Mouse (Mus musculus): ENCODE measurements around the gene Ppfibp2.

Gene Ppfibp2

GRCm38 (mm10) chr7:107691493-107691892 lies 96.5 kb downstream of the Ppfibp2 start:
- no peak for ATAC-seq (ENCODE audit: insufficient number of reproducible peaks, low FRiP score, low TSS enrichment)

- ATAC-seq (ENCODE audit: insufficient number of reproducible peaks, low FRiP score, low TSS enrichment) = no peak
Observed at GRCm38 (mm10) chr7:107694254-107694947, 99.4 kb downstream of the Ppfibp2 start.

GRCm38 (mm10) chr7:107697066-107697465 lies 102.1 kb downstream of the Ppfibp2 start:
- ATAC-seq (ENCODE audit: insufficient number of reproducible peaks, low FRiP score, low TSS enrichment) = no peak

GRCm38 (mm10) chr7:107699926-107700325 lies 104.9 kb downstream of the Ppfibp2 start:
- ATAC-seq (ENCODE audit: insufficient number of reproducible peaks, low FRiP score, low TSS enrichment) = no peak

GRCm38 (mm10) chr7:107700646-107701045 lies 105.6 kb downstream of the Ppfibp2 start:
- ATAC-seq (ENCODE audit: insufficient number of reproducible peaks, low FRiP score, low TSS enrichment) = no peak

GRCm38 (mm10) chr7:107702461-107703380 lies 107.7 kb downstream of the Ppfibp2 start:
- no peak for ATAC-seq (ENCODE audit: insufficient number of reproducible peaks, low FRiP score, low TSS enrichment)

- no peak for ATAC-seq (ENCODE audit: insufficient number of reproducible peaks, low FRiP score, low TSS enrichment)
Observed at GRCm38 (mm10) chr7:107705941-107706340, 110.9 kb downstream of the Ppfibp2 start.

GRCm38 (mm10) chr7:107707650-107708049 lies 112.6 kb downstream of the Ppfibp2 start:
- no peak for ATAC-seq (ENCODE audit: insufficient number of reproducible peaks, low FRiP score, low TSS enrichment)

GRCm38 (mm10) chr7:107708491-107709112 lies 113.6 kb downstream of the Ppfibp2 start:
- ATAC-seq (ENCODE audit: insufficient number of reproducible peaks, low FRiP score, low TSS enrichment) = peak; percentile 67; the same call in 1 of the 2 replicates

- ATAC-seq (ENCODE audit: insufficient number of reproducible peaks, low FRiP score, low TSS enrichment) = no peak
Observed at GRCm38 (mm10) chr7:107712743-107713142, 117.7 kb downstream of the Ppfibp2 start.

GRCm38 (mm10) chr7:107714067-107714466 lies 119.1 kb downstream of the Ppfibp2 start:
- no peak for ATAC-seq (ENCODE audit: insufficient number of reproducible peaks, low FRiP score, low TSS enrichment)

GRCm38 (mm10) chr7:107720771-107721170 lies 125.8 kb downstream of the Ppfibp2 start:
- ATAC-seq (ENCODE audit: insufficient number of reproducible peaks, low FRiP score, low TSS enrichment) = no peak

GRCm38 (mm10) chr7:107722536-107722935 lies 127.5 kb downstream of the Ppfibp2 start:
- no peak for ATAC-seq (ENCODE audit: insufficient number of reproducible peaks, low FRiP score, low TSS enrichment)

- no peak for ATAC-seq (ENCODE audit: insufficient number of reproducible peaks, low FRiP score, low TSS enrichment)
Observed at GRCm38 (mm10) chr7:107727538-107727937, 132.5 kb downstream of the Ppfibp2 start.

GRCm38 (mm10) chr7:107730587-107730986 lies 135.6 kb downstream of the Ppfibp2 start:
- ATAC-seq (ENCODE audit: insufficient number of reproducible peaks, low FRiP score, low TSS enrichment) = no peak

- ATAC-seq (ENCODE audit: insufficient number of reproducible peaks, low FRiP score, low TSS enrichment) = no peak
Observed at GRCm38 (mm10) chr7:107733162-107733561, 138.2 kb downstream of the Ppfibp2 start.

- ATAC-seq (ENCODE audit: insufficient number of reproducible peaks, low FRiP score, low TSS enrichment) = no peak
Observed at GRCm38 (mm10) chr7:107738726-107739125, 143.7 kb downstream of the Ppfibp2 start.

- no peak for ATAC-seq (ENCODE audit: insufficient number of reproducible peaks, low FRiP score, low TSS enrichment)
Observed at GRCm38 (mm10) chr7:107742963-107743465, 148.0 kb downstream of the Ppfibp2 start.

- no peak for ATAC-seq (ENCODE audit: insufficient number of reproducible peaks, low FRiP score, low TSS enrichment)
Observed at GRCm38 (mm10) chr7:107744454-107744853, 149.4 kb downstream of the Ppfibp2 start.

- no peak for ATAC-seq (ENCODE audit: insufficient number of reproducible peaks, low FRiP score, low TSS enrichment)
Observed at GRCm38 (mm10) chr7:107745111-107745510, 150.1 kb downstream of the Ppfibp2 start.

- no peak for ATAC-seq (ENCODE audit: insufficient number of reproducible peaks, low FRiP score, low TSS enrichment)
Observed at GRCm38 (mm10) chr7:107746036-107746435, 151.0 kb downstream of the Ppfibp2 start.

All from cerebellum, adult (tissue).